Mouse (Mus musculus): ENCODE results near the gene Agap1.

- no peak for TF ChIP-seq CTCF (conservative IDR thresholded peaks at IDR 0.05; ENCODE audit: insufficient read depth, insufficient read length, low read depth, low read length)
- TF ChIP-seq POLR2A (IDR thresholded peaks at IDR 0.05; ENCODE audit: low read depth, low read length) = no peak
These were observed 295.9 kb downstream of the Agap1 start for GRCm38 (mm10) chr1:89750495-89750894.

Measured in kidney, adult 2 months (tissue).